Mouse (Mus musculus) forebrain, embryonic 12.5 days (tissue): ENCODE measurements at regions not wholly inside any gene's neighbourhood (a gene's known extent, or its start where the extent isn't known, plus 50 kb on each side); places are given as distances from the start of the nearest gene placed in this dataset.

Source experiments
- ATAC-seq: fragments of 200-750 bp; cut with Nextera tagmentation; 2 replicates; pipeline ENCODE4 v1.8.0; 2017; ENCODE audit warnings: moderate TSS enrichment; ENCODE audit not compliant: low FRiP score
- H3K27ac ChIP-seq: fragments of 300-500 bp; sonication (generic); 2 replicates; pipeline ENCODE4 v1.5.1; 2016; ENCODE audit warnings: mild to moderate bottlenecking
- H3K27me3 ChIP-seq: fragments of 300-500 bp; sonication (generic); 2 replicates; pipeline ENCODE4 v1.6.1; 2016; ENCODE audit warnings: mild to moderate bottlenecking
- H3K36me3 ChIP-seq: fragments of 300-500 bp; sonication (generic); replicated peaks from 2 replicates; pipeline ENCODE4 v1.6.1; 2016; ENCODE audit warnings: mild to moderate bottlenecking
- H3K4me1 ChIP-seq: fragments of 300-500 bp; sonication (generic); 2 replicates; pipeline ENCODE4 v1.6.1; 2016
- H3K4me2 ChIP-seq: fragments of 300-500 bp; sonication (generic); 2 replicates; pipeline ENCODE4 v1.6.1; 2016; ENCODE audit warnings: mild to moderate bottlenecking, moderate library complexity
- H3K4me3 ChIP-seq: fragments of 300-500 bp; sonication (generic); replicated peaks from 2 replicates; pipeline ENCODE4 v1.5.1; 2016; ENCODE audit warnings: mild to moderate bottlenecking
- H3K9ac ChIP-seq: fragments of 300-500 bp; sonication (generic); 2 replicates; pipeline ENCODE4 v1.6.1; 2016; ENCODE audit warnings: mild to moderate bottlenecking
- H3K9me3 ChIP-seq: fragments of 300-500 bp; sonication (generic); 2 replicates; pipeline ENCODE4 v1.6.1; 2016
- WGBS: fragments of 180-500 bp; shearing (Covaris S2); methylation state at CpG from one replicate; pipeline ENCODE4 v1.1.7; 2016; 5-methylcytosine and 5-hydroxymethylcytosine counted together

DNA sequence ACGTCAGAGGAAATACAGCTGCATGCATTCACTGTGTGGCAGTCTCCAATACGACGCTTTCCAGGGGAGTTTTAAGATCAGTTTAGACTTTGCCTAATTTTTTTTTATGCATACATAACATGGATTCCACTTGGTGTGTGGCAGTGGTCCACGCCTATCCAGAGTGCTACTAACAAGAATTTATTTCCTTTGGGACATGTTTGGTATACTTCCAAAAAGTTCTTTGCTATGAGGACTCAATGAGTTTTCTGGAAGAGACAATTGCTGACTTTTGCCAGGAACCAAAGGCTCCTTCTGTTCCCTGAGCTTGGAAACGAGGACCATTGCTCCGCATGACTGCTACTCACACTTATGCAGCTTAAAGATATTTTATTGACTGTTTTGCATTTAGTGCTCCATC, 59.2 kb downstream of the Marcks start:
- no peak overlapping the region for H3K4me3 ChIP-seq
- 89% methylated on average over 6 of the region's 6 CpGs for WGBS
- ATAC-seq: no peak

DNA sequence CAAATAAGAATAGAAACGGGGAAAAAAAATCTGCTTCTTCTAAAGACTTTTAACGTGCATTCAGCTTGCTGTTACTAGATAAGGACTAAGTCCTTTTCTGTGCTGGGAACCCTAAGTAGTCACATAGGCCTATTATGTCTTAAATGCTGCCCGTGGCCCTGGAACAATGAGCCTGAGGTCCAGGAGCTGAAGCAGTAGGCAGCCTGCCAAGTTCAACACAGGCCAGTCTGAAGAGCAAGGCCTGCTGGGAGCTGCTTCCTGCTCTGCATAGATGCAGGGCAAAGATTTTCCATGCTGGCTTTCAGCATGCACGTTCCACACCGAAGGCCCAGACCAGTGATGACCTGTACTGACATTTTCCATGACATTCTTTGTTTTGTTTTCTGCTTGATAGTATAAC, 60.3 kb downstream of the Marcks start:
- WGBS: 18% methylated on average over 5 of the region's 5 CpGs
- peak; percentile 74 for ATAC-seq
- no peak overlapping the region for H3K9ac ChIP-seq

More for the DNA sequence above, 59.2 kb downstream of the Marcks start:
- Histone ChIP-seq H3K9me3 (no peaks in the 10 kb centered on the region), H3K27ac (no peak overlapping the region), H3K36me3 (no peaks in the 10 kb centered on the region), H3K27me3 (no peaks in the 10 kb centered on the region), H3K4me1 (peaks cover 24% of the 10 kb centered on the region), H3K4me2 (no peak overlapping the region), H3K9ac (no peak overlapping the region)

DNA sequence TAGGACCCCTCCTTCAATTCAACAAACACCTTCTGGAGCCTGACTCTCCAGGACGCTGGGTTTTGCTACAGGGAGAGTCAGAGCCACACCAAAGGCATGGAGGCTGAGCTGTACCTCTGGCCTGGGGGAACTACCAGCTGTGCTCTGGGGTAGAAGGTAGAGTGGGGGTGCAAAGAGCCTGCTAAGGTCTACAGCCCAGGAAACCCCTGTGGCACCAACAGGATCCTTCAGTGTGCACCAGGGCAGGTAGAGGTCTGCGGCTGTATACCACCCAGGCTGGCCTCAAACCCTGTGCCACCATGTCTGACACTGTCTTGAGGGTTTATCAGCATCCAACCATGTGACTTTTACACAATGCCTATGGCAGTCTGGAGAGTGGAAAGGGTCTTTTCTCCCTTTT, 61.0 kb downstream of the Marcks start:
- H3K27ac ChIP-seq: peak overlapping the region; percentile 42

More for the DNA sequence above, 60.3 kb downstream of the Marcks start:
- no peaks in the 10 kb centered on the region for H3K36me3 ChIP-seq
- H3K4me3 ChIP-seq: no peak overlapping the region
- no peak overlapping the region for H3K4me2 ChIP-seq
- H3K4me1 ChIP-seq: peaks cover 26% of the 10 kb centered on the region
- no peaks in the 10 kb centered on the region for H3K27me3 ChIP-seq
- H3K27ac ChIP-seq: peak overlapping the region; percentile 42; the same call in 1 of the 2 replicates
- H3K9me3 ChIP-seq: no peaks in the 10 kb centered on the region

DNA sequence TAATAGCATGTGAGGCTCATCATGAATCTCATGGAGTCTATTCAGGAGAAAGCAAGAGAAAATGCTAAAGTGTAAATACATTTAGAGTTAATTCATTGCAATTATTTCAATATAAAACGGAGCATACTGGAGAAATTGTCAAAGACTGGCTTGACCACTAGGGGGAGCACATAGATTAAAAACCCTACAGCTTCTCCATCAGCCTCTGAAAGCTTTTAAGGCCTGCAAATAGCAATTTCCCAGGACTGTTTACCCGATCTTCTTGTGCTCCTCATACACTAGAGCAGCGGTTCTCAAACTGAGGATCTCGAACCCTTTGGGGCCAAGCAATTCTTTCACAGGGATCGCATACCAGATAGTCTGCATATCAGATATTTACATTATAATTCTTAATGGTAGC, 65.9 kb downstream of the Marcks start:
- Histone ChIP-seq H3K27ac (peak overlapping the region; percentile 1; the same call in 1 of the 2 replicates), H3K4me3 (no peak overlapping the region), H3K4me1 (peaks cover 18% of the 10 kb centered on the region), H3K36me3 (no peaks in the 10 kb centered on the region), H3K9ac (no peak overlapping the region), H3K9me3 (no peaks in the 10 kb centered on the region), H3K27me3 (no peaks in the 10 kb centered on the region), H3K4me2 (no peak overlapping the region)
- peak; percentile 86 for ATAC-seq
- WGBS: 15% methylated on average over 5 of the region's 5 CpGs

More for the DNA sequence above, 61.0 kb downstream of the Marcks start:
- ATAC-seq: peak; percentile 12; the same call in 1 of the 2 replicates
- Histone ChIP-seq H3K4me3 (no peak overlapping the region), H3K36me3 (no peaks in the 10 kb centered on the region), H3K4me1 (peaks cover 30% of the 10 kb centered on the region), H3K4me2 (no peak overlapping the region), H3K27me3 (no peaks in the 10 kb centered on the region), H3K9ac (no peak overlapping the region), H3K9me3 (no peaks in the 10 kb centered on the region)
- WGBS: 88% methylated on average over 2 of the region's 2 CpGs

DNA sequence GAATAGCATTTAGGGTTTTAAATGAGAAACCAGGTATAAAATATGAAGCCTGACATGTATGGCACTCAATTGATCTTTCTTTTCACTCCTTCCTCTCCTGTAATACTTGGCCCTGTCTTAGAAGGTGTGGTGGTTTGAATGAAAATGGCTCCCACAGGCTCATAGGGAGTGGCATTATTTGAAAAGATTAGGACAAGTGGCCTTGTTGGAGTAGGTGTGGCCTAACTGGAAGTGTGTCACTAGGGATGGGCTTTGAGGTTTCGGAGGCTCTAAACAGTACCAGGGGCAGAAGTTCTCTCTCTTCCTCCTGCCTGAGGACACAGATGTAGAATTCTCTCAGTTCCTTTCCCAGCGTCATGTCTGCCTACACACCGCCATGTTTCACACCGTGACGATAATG, 66.7 kb downstream of the Marcks start:
- Histone ChIP-seq H3K4me2 (no peak overlapping the region), H3K36me3 (no peaks in the 10 kb centered on the region), H3K4me1 (peaks cover 11% of the 10 kb centered on the region; the same call in 1 of the 2 replicates), H3K27ac (no peak overlapping the region), H3K27me3 (no peaks in the 10 kb centered on the region), H3K9ac (no peak overlapping the region), H3K4me3 (no peak overlapping the region), H3K9me3 (no peaks in the 10 kb centered on the region)
- ATAC-seq: peak; percentile 30; the same call in 1 of the 2 replicates
- 94% methylated on average over 5 of the region's 5 CpGs for WGBS

DNA sequence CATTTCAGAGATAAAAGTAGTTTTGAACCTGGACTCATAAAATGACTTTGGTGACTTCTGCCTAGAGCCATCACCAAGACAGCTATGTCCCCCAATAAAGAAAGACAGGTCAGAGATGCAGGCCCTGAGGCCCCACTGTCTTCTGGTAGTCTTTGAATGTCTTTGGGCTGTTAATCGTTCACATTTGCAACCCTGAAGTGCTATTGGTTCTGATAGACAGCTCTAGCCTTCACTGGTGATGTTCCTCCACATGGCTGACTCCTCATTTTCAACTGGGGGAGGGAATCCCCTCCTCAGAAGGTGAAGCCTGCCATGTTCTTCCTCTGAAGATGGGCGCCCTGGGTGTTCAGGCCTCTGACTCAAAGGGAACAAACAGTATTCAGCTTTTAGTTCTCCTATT, 67.3 kb downstream of the Marcks start:
- WGBS: 87% methylated on average over 2 of the region's 2 CpGs
- Histone ChIP-seq H3K27ac (no peak overlapping the region), H3K36me3 (no peaks in the 10 kb centered on the region), H3K27me3 (no peaks in the 10 kb centered on the region), H3K4me1 (peaks cover 6% of the 10 kb centered on the region; the same call in 1 of the 2 replicates), H3K4me3 (no peak overlapping the region), H3K4me2 (no peak overlapping the region), H3K9me3 (no peaks in the 10 kb centered on the region), H3K9ac (no peak overlapping the region)
- no peak for ATAC-seq
